Mouse (Mus musculus) cerebellum, postnatal 10 days (tissue): ENCODE results near the gene Gm8300.
"Not testable (repeated sequence)": the region's sequence is repeated elsewhere in the genome, so short reads cannot be mapped to it uniquely, and the experiment has no call there.

Experiments used
- DNase-seq, 2 experiments: peaks; one replicate each; pipeline ENCODE4 v3.0.0; 2021; ENCODE audit warnings: mixed read lengths in 2 of 2

The Gm8300 gene

GRCm38 (mm10) chr12:87514016-87514415 is at the start of gene Gm8300:
Gene Gm8300, plus strand, starts transcription at chr12:87514316.
- DNase-seq = not testable (repeated sequence)

- DNase-seq = no peak
These were observed 49.3 kb upstream of the Gm8300 start for GRCm38 (mm10) chr12:87464678-87465297.

- DNase-seq = no peak
These were observed 43.6 kb upstream of the Gm8300 start for GRCm38 (mm10) chr12:87470263-87471136.

GRCm38 (mm10) chr12:87471421-87471963 is 42.6 kb upstream of the Gm8300 start:
- peak in 1 of 2 experiments; percentile 10 for DNase-seq

GRCm38 (mm10) chr12:87471964-87472786 is 41.9 kb upstream of the Gm8300 start, which contains the start of gene Snw1:
Gene Snw1, minus strand, starts transcription at chr12:87472274.
- DNase-seq = peak; percentile 95 to 96

- no peak for DNase-seq
These were observed 39.4 kb upstream of the Gm8300 start for GRCm38 (mm10) chr12:87474756-87475155.

GRCm38 (mm10) chr12:87482482-87482881 is 31.6 kb upstream of the Gm8300 start:
- not testable (repeated sequence) for DNase-seq

GRCm38 (mm10) chr12:87488683-87489082 is 25.4 kb upstream of the Gm8300 start:
- not testable (repeated sequence) for DNase-seq

- not testable (repeated sequence) for DNase-seq
These were observed 19.7 kb upstream of the Gm8300 start, which contains the start of gene Gm5788 for GRCm38 (mm10) chr12:87494421-87494820. Gene Gm5788, plus strand, starts transcription at chr12:87494721.

GRCm38 (mm10) chr12:87519616-87520015 is 5.5 kb downstream of the Gm8300 start:
- peak; percentile 1 to 4 for DNase-seq

GRCm38 (mm10) chr12:87543927-87544326 is 29.8 kb downstream of the Gm8300 start:
- no peak for DNase-seq

- peak; percentile 1 to 31 for DNase-seq
These were observed 36.5 kb downstream of the Gm8300 start for GRCm38 (mm10) chr12:87550628-87551027.
